Mouse (Mus musculus): Measurements from ENCODE around the gene Zfp654. TPM values are rescaled to one million over a fixed set of nuclear protein-coding genes. Genes with fewer than 3 reads are reported as not detected.

Gene Zfp654
- polyA plus RNA-seq, 1 experiment from 2014 or later, result 2.4 TPM

DNA sequence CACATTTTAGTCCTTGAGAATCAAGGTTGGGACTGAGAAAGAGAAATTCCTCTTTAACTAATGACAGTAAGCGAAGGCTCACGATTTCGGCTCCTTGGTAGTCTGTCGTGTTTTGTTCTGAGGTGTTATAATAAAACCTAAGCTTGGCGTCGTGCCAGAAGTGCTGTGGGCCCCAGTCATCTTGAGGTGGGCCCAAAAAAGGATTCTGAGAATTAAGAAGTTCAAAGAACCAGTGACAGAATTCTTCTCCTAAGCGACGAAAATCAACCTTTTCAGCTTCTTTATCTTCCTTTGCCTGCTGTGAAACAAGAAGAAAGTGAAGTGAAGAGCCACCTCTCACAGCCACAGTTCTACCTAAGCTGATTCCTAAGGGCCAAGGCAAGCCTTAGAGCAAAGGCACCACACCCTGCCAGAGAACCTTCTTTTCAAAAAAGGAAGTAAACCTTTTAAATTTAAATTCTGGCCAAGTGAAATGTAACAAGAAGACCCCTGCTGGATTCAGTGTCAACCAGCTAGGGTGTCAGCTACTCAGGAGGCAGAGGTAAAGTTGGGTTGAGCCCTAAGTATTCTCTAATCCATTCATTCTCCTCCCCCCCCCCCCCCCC lies 84.7 kb downstream of the Zfp654 start:
- H3K9me3 ChIP-seq (replicated peaks), result no peaks in the 10 kb centered on the region
- H3K27me3 ChIP-seq, result no peaks in the 10 kb centered on the region
- WGBS (ENCODE audit: insufficient replicate concordance), result 80% methylated on average over 8 of the region's 8 CpGs
- no peak for ATAC-seq (ENCODE audit: insufficient read depth)
- no peak overlapping the region for H3K27ac ChIP-seq (replicated peaks)
- H3K36me3 ChIP-seq (replicated peaks), result peaks cover 43% of the 10 kb centered on the region
- no peak overlapping the region for H3K4me3 ChIP-seq (replicated peaks)
- no peak overlapping the region for H3K9ac ChIP-seq
- peaks cover 9% of the 10 kb centered on the region for H3K4me1 ChIP-seq (replicated peaks)
- H3K4me2 ChIP-seq, result no peak overlapping the region

DNA sequence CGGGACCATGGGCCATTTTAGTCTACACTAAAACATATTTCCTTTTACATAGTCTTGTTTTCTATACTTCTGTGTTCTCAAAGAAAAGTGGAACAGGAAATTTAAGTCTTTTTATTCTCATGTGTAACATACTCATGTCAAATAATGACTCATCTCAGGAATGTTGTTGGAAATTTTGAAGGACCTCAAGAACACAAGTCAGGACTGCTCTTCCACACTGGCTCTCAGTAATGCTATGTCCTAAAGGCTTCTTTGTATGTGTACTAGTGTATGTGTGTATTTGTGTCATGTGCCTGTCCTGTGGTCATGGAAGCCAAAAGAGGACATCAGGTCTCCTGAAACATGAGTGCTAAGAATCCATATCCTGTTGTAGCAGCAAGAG lies 92.2 kb downstream of the Zfp654 start:
- Histone ChIP-seq H3K27ac (replicated peaks) (no peak overlapping the region), H3K4me3 (replicated peaks) (no peak overlapping the region)
- ATAC-seq (ENCODE audit: insufficient read depth), result no peak

DNA sequence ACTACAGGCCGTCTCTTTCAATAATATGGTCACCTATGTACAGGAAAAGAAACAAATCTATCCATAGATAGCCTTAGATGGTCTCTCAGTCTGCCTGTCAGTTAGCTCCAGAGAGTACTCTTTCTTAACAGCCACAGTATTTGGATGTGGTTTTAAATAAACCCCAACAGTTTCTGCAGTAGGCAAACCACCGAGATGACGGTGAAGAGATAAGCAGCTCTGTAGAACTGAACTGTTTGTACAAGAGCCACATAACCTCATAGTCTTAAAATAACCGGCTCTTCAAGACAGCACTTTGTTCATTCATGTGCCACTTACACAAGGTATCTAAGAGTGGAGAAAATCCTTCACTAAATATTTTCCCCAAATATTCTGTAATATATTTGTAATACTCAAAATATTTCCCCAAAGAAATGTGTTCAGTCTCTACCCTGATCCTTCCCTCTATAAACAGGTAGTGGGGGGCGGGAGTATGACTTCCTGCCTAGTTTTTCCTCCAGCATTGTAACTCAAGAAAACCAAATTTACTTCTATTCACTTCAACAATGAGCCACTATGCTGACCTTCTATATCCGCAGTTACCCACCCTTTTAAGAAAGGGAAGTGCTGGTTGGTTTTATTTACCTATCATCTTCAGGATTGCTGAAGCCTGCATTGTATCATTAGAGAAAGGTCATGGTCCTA lies 92.7 kb downstream of the Zfp654 start:
- peak; percentile 31; the same call in 1 of the 2 replicates for ATAC-seq (ENCODE audit: insufficient read depth)
- no peaks in the 10 kb centered on the region for H3K9me3 ChIP-seq (replicated peaks)
- H3K27ac ChIP-seq (replicated peaks), result no peak overlapping the region
- no peaks in the 10 kb centered on the region for H3K4me1 ChIP-seq (replicated peaks)
- H3K4me3 ChIP-seq (replicated peaks), result no peak overlapping the region
- H3K27me3 ChIP-seq, result no peaks in the 10 kb centered on the region
- peaks cover 15% of the 10 kb centered on the region for H3K36me3 ChIP-seq (replicated peaks)
- no peak overlapping the region for H3K9ac ChIP-seq
- H3K4me2 ChIP-seq, result no peak overlapping the region
- WGBS (ENCODE audit: insufficient replicate concordance), result 11% methylated on average over 6 of the region's 6 CpGs

More for the DNA sequence above, 92.2 kb downstream of the Zfp654 start:
- 27% methylated on average over 1 of the region's 1 CpGs for WGBS (ENCODE audit: insufficient replicate concordance)
- Histone ChIP-seq H3K27me3 (no peaks in the 10 kb centered on the region), H3K4me2 (no peak overlapping the region), H3K9ac (no peak overlapping the region), H3K4me1 (replicated peaks) (no peaks in the 10 kb centered on the region), H3K36me3 (replicated peaks) (peaks cover 17% of the 10 kb centered on the region), H3K9me3 (replicated peaks) (no peaks in the 10 kb centered on the region)

DNA sequence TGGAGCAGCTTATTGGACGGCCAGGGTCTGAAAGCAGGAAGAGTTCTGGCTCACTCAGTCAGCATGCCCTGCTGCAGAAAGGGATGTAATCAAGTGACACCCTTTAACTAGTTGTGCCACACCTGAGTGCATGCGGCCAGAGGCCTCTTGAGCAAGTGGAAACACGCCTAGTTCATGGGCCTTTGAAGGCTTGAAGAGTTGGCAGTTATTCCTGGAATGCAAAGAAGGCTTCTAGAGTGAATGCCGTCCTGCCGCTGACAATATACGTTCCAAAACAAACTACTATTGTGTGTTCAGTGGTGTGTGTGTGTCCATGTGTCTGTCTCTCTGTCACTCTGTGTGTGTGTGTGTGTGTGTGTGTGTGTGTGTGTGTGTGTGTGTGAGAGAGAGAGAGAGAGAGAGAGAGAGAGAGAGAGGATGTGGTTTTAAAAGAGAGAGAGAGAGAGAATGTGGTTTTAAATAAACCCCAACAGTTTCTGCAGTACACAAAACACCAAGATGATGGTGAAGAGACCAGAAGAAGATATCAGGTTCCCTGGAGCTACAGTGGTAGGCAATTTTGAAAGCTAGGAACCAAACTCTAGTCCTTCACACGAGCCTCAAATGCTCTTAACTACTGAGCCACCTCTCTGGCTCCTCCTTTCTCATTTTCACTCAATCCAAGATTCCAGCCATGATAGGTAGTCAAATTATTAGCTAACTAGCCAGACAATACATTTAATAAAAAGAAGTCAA lies 93.6 kb downstream of the Zfp654 start:
- Histone ChIP-seq H3K9ac (no peak overlapping the region), H3K36me3 (replicated peaks) (peaks cover 6% of the 10 kb centered on the region), H3K9me3 (replicated peaks) (no peaks in the 10 kb centered on the region), H3K4me1 (replicated peaks) (no peaks in the 10 kb centered on the region), H3K4me2 (no peak overlapping the region), H3K27me3 (no peaks in the 10 kb centered on the region), H3K4me3 (replicated peaks) (no peak overlapping the region), H3K27ac (replicated peaks) (no peak overlapping the region)
- ATAC-seq (ENCODE audit: insufficient read depth), result no peak
- 64% methylated on average over 7 of the region's 7 CpGs for whole genome bisulfite sequencing (ENCODE audit: insufficient replicate concordance)

DNA sequence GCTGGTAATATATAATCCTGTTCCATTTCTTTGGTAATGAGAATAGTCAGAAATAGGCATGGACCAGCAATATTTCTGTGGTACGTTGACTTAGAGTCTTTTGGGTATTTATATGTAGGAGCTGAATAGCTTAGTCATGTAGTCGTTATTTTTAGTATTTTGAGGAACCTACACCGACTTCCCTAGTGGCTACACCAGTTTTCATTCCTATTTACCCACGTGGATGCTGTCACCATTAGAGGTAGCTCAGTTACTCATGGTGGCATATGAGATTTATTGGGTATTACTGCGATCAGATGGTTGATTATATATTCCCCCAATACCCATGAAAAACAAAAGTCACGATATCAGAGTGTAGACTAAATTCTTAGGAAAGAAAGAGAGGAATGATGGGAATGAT lies 95.1 kb downstream of the Zfp654 start:
- no peaks in the 10 kb centered on the region for H3K27me3 ChIP-seq
- H3K9ac ChIP-seq, result no peak overlapping the region
- H3K27ac ChIP-seq (replicated peaks), result no peak overlapping the region
- no peaks in the 10 kb centered on the region for H3K4me1 ChIP-seq (replicated peaks)
- no peak overlapping the region for H3K4me2 ChIP-seq
- ATAC-seq (ENCODE audit: insufficient read depth), result no peak
- H3K36me3 ChIP-seq (replicated peaks), result no peaks in the 10 kb centered on the region
- H3K9me3 ChIP-seq (replicated peaks), result no peaks in the 10 kb centered on the region
- 29% methylated on average over 6 of the region's 6 CpGs for WGBS (ENCODE audit: insufficient replicate concordance)
- no peak overlapping the region for H3K4me3 ChIP-seq (replicated peaks)

DNA sequence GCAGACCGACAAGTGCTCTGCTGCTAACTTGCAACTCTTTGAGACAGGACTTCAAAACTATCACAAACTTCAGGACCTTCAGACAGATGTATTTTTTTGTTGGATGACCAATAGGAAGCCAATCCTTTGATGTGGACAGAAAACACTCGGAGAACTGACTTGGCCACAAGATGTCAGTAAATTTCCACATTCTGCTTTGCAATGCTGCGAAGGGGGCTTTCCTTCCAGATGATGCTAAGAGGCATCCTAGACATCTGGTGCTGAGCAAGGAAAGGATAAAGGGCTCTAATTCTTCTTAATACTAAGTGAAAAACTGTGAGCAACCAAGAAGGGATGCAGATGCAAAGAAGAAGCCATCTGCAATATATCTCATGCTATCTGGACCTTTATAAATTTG lies 96.7 kb downstream of the Zfp654 start:
- no peak for ATAC-seq (ENCODE audit: insufficient read depth)
- no peaks in the 10 kb centered on the region for H3K27me3 ChIP-seq
- H3K4me3 ChIP-seq (replicated peaks), result no peak overlapping the region
- no peaks in the 10 kb centered on the region for H3K9me3 ChIP-seq (replicated peaks)
- no peak overlapping the region for H3K4me2 ChIP-seq
- no peak overlapping the region for H3K27ac ChIP-seq (replicated peaks)
- H3K4me1 ChIP-seq (replicated peaks), result no peaks in the 10 kb centered on the region
- WGBS (ENCODE audit: insufficient replicate concordance), result 33% methylated on average over 3 of the region's 3 CpGs
- no peaks in the 10 kb centered on the region for H3K36me3 ChIP-seq (replicated peaks)
- no peak overlapping the region for H3K9ac ChIP-seq

DNA sequence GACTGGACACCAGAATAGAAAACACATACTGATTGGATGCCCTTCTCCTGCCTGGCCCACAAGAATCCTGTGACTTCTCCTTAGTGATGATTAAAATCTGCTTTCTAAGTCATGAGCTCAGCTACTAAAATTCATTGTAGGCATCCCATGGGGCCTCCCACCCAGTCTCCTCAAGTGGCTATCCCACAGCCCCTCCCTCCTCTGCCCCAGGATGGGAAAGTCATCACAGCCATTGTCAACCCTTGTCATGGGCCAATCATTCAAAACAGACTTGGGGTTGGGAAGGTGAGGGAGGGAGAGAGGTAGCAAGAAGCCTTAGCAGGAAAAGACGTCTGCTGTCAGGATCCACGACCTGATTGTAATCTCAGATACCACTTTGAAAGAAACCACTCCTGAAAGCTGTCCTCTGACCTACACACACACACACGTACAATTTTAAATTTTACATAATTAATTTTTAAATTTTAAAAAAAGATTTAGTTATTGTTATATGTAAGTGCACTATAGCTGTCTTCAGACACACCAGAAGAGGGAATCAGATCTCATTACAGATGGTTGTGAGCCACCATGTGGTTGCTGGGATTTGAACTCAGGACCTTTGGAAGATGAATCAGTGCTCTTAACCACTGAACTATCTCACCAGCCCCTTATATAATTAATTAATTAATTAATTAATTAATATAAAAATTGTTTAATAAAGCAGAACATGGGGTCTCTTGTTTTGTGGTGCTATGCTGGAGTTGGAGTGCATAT lies 97.3 kb downstream of the Zfp654 start:
- 26% methylated on average over 3 of the region's 3 CpGs for WGBS (ENCODE audit: insufficient replicate concordance)
- H3K36me3 ChIP-seq (replicated peaks), result no peaks in the 10 kb centered on the region
- H3K9ac ChIP-seq, result no peak overlapping the region
- H3K9me3 ChIP-seq (replicated peaks), result no peaks in the 10 kb centered on the region
- H3K4me3 ChIP-seq (replicated peaks), result no peak overlapping the region
- H3K27ac ChIP-seq (replicated peaks), result no peak overlapping the region
- no peaks in the 10 kb centered on the region for H3K4me1 ChIP-seq (replicated peaks)
- ATAC-seq (ENCODE audit: insufficient read depth), result no peak
- H3K4me2 ChIP-seq, result no peak overlapping the region
- no peaks in the 10 kb centered on the region for H3K27me3 ChIP-seq

DNA sequence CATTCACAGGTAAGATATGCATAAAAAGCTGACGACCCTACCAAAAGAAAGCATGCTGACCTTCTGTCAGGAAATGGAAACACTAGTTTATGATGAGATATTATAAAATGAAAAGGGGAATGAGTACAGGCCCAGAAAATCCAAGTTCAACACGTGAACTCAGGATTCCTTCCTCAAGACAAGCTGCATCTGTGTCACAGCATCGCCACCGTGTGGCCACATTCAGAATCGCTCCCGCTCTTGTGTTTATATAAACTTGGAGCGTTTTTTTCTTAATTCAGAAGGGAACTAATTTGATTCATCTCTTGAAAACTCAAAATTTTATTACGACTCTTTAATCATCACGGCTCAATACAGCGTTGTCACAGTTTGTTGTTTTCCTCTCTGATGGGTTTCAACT lies 103.2 kb downstream of the Zfp654 start:
- no peaks in the 10 kb centered on the region for H3K36me3 ChIP-seq (replicated peaks)
- no peaks in the 10 kb centered on the region for H3K4me1 ChIP-seq (replicated peaks)
- H3K4me3 ChIP-seq (replicated peaks), result no peak overlapping the region
- H3K27me3 ChIP-seq, result no peaks in the 10 kb centered on the region
- WGBS (ENCODE audit: insufficient replicate concordance), result 9% methylated on average over 10 of the region's 10 CpGs
- no peaks in the 10 kb centered on the region for H3K9me3 ChIP-seq (replicated peaks)
- H3K27ac ChIP-seq (replicated peaks), result no peak overlapping the region
- no peak overlapping the region for H3K4me2 ChIP-seq
- H3K9ac ChIP-seq, result no peak overlapping the region
- no peak for ATAC-seq (ENCODE audit: insufficient read depth)

DNA sequence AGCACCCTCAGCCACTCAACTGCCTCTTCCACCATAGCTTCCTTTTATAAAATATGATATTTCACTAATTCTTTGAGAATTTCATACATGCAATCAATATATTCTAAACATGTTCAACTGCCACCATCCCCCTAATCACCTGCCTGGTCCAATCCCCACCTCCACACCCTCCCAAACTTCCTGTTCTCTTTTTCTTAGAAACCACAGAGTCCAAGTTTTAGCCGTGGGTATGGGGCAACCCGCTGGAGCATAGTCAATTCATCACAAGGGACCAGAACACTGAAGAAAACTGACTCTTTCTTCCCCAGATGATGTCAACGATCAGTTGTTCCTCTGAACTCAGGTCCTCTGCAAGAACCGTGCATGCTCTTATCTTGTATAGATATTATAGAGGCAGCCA lies 106.4 kb downstream of the Zfp654 start:
- H3K4me2 ChIP-seq, result no peak overlapping the region
- WGBS (ENCODE audit: insufficient replicate concordance), result 23% methylated on average over 4 of the region's 4 CpGs
- H3K36me3 ChIP-seq (replicated peaks), result no peaks in the 10 kb centered on the region
- H3K27me3 ChIP-seq, result no peaks in the 10 kb centered on the region
- no peak overlapping the region for H3K27ac ChIP-seq (replicated peaks)
- no peak overlapping the region for H3K4me3 ChIP-seq (replicated peaks)
- no peaks in the 10 kb centered on the region for H3K4me1 ChIP-seq (replicated peaks)
- H3K9me3 ChIP-seq (replicated peaks), result no peaks in the 10 kb centered on the region
- no peak overlapping the region for H3K9ac ChIP-seq
- no peak for ATAC-seq (ENCODE audit: insufficient read depth)

DNA sequence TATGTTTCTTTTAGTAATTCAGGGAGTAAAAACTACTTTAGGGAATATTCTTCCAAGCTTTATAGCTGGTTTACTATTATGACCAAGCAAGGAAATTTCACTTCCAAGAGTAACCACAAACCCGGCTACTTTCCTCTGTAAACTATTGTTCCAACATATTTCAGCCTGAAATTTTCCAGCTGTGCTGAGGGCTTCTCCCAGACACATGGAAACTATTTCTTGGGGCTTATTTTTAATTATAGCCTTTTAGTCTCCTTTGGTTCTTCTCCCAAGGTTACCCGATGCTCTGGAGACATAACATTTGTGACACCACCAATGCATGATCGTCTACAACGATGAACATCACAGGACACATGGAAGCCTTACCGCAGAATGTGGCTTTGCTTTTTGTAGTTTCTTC lies 114.2 kb downstream of the Zfp654 start:
- no peaks in the 10 kb centered on the region for H3K27me3 ChIP-seq
- WGBS (ENCODE audit: insufficient replicate concordance), result 77% methylated on average over 5 of the region's 5 CpGs
- no peak for ATAC-seq (ENCODE audit: insufficient read depth)
- no peaks in the 10 kb centered on the region for H3K4me1 ChIP-seq (replicated peaks)
- no peak overlapping the region for H3K9ac ChIP-seq
- no peak overlapping the region for H3K27ac ChIP-seq (replicated peaks)
- H3K36me3 ChIP-seq (replicated peaks), result no peaks in the 10 kb centered on the region
- no peaks in the 10 kb centered on the region for H3K9me3 ChIP-seq (replicated peaks)
- no peak overlapping the region for H3K4me2 ChIP-seq
- H3K4me3 ChIP-seq (replicated peaks), result no peak overlapping the region
